Mouse (Mus musculus): ENCODE results near the gene Riok2. TPM values are rescaled to one million over a fixed set of nuclear protein-coding genes. Genes with fewer than 3 reads are reported as not detected.

The Riok2 gene
- total and polyA plus RNA-seq, 2 experiments, result 5.3 to 28.3 TPM

DNA sequence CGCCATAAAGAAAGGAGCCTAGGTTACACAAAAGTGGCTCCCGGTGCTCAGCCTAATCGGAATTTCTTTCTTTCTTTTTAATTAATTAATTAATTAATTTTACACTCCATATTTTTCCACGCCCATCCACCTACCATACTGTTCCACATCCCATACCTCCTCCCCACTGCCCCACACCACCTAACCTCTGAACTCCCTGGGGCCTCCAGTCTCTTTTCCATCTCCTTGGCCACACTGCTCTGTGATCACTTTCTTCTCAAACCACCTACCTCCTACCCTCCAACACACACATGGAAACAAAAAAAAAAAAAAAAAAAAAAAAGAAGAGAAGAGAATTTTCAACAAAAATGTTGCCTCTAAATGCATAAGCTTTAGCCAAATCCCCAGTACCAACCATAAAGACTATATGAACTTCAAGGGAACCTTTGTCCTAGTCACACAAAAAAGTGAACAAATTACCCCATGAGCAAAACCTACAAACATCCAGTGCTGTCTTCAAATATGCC is 51.3 kb downstream of the Riok2 start:
- Histone ChIP-seq H3K27ac (replicated peaks; ENCODE audit: insufficient read depth, low read depth, low read length) (no peak overlapping the region), H3K4me1 (ENCODE audit: control insufficient read depth, insufficient read depth, low read length) (no peaks in the 10 kb centered on the region), H3K4me3 (ENCODE audit: insufficient read depth, low read depth, low read length) (no peak overlapping the region), H3K36me3 (ENCODE audit: control insufficient read depth, insufficient read depth, low read length) (no peaks in the 10 kb centered on the region), H3K27me3 (ENCODE audit: control insufficient read depth, insufficient read depth, low read length) (no peaks in the 10 kb centered on the region), H3K79me2 (ENCODE audit: control insufficient read depth, insufficient read depth, low read length) (no peaks in the 10 kb centered on the region), H3K9ac (ENCODE audit: low read depth, low read length) (no peak overlapping the region)
- TF ChIP-seq POLR2A (IDR thresholded peaks at IDR 0.05; ENCODE audit: extremely low read depth, insufficient read depth, low read length) (no peak), CTCF (IDR thresholded peaks at IDR 0.05; ENCODE audit: low read depth, low read length) (no peak)
- DNase-seq (ENCODE audit: extremely low read depth, low read depth, low spot score), result no peak
- 66% methylated on average over 4 of the region's 4 CpGs for WGBS

DNA sequence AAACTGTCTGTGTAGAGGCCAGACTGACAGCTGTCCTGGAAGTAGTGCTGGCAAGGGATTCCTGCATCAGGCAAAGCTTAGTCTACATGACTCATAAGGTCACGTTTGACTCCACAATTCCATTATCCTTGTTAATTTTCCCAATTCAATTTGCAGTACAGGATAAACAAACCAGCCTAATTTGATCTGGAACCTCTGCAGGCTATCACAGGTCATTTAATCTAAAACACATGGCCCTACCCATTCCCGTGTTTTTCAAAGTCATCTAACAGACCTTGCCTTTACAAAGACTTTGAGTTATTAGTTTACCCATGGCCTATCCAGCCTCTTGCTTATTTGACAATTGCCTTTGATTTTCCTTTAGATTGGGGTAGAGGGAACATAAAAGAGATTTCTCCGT is 51.8 kb downstream of the Riok2 start:
- 66% methylated on average over 3 of the region's 3 CpGs for WGBS

DNA sequence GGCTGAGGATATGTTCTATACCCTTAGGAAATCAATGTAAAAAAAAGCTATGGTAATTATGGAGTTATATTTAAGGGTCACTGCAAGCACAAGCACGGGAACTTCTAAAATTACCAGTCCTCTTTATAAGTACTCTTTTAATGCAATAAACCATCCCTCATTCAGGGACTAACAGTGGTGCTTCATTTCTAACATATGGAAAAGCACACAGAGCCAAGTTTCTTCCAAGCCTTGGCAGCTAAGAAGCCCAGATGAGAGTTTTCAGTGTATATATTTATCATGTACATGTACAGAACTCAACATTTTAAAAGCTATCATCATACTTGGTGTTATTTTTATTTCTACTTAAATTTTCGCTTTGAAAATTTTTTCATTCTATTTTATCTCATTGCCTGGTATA is 54.8 kb downstream of the Riok2 start:
- 84% methylated on average over 2 of the region's 2 CpGs for WGBS

More for the DNA sequence above, 51.8 kb downstream of the Riok2 start:
- H3K4me1 ChIP-seq (ENCODE audit: control insufficient read depth, insufficient read depth, low read length), result no peaks in the 10 kb centered on the region
- DNase-seq (ENCODE audit: extremely low read depth, low read depth, low spot score), result no peak
- no peaks in the 10 kb centered on the region for H3K79me2 ChIP-seq (ENCODE audit: control insufficient read depth, insufficient read depth, low read length)
- no peaks in the 10 kb centered on the region for H3K36me3 ChIP-seq (ENCODE audit: control insufficient read depth, insufficient read depth, low read length)
- H3K27ac ChIP-seq (replicated peaks; ENCODE audit: insufficient read depth, low read depth, low read length), result no peak overlapping the region
- no peak overlapping the region for H3K4me3 ChIP-seq (ENCODE audit: insufficient read depth, low read depth, low read length)
- TF ChIP-seq POLR2A (IDR thresholded peaks at IDR 0.05; ENCODE audit: extremely low read depth, insufficient read depth, low read length) (no peak), CTCF (IDR thresholded peaks at IDR 0.05; ENCODE audit: low read depth, low read length) (no peak)
- no peaks in the 10 kb centered on the region for H3K27me3 ChIP-seq (ENCODE audit: control insufficient read depth, insufficient read depth, low read length)
- no peak overlapping the region for H3K9ac ChIP-seq (ENCODE audit: low read depth, low read length)

DNA sequence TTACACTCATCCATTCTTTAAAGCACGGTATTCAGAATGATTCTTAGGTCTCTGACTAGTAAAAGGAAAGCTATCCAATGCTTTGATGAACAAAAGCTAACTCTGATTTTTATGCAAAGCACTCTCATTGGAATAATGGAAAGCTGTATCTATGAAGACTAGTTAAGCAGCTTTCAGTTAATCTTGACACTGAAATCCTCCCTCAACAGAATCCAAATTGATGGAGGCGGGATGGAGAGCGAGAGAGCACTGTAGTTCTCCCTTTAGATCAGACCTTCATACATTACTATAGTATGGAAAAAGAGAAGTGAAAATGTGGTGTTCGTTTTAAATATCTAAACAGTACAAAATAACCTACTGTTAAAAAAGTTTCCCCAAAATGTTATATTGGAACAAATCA is 59.6 kb downstream of the Riok2 start:
- no peak overlapping the region for H3K9ac ChIP-seq (ENCODE audit: low read depth, low read length)
- 77% methylated on average over 4 of the region's 4 CpGs for WGBS
- TF ChIP-seq CTCF (IDR thresholded peaks at IDR 0.05; ENCODE audit: low read depth, low read length), result no peak
- no peak for TF ChIP-seq POLR2A (IDR thresholded peaks at IDR 0.05; ENCODE audit: extremely low read depth, insufficient read depth, low read length)

More for the DNA sequence above, 54.8 kb downstream of the Riok2 start:
- Histone ChIP-seq H3K9ac (ENCODE audit: low read depth, low read length) (no peak overlapping the region), H3K27ac (replicated peaks; ENCODE audit: insufficient read depth, low read depth, low read length) (no peak overlapping the region), H3K4me1 (ENCODE audit: control insufficient read depth, insufficient read depth, low read length) (no peaks in the 10 kb centered on the region), H3K4me3 (ENCODE audit: insufficient read depth, low read depth, low read length) (no peak overlapping the region), H3K36me3 (ENCODE audit: control insufficient read depth, insufficient read depth, low read length) (no peaks in the 10 kb centered on the region), H3K79me2 (ENCODE audit: control insufficient read depth, insufficient read depth, low read length) (no peaks in the 10 kb centered on the region), H3K27me3 (ENCODE audit: control insufficient read depth, insufficient read depth, low read length) (no peaks in the 10 kb centered on the region)
- DNase-seq (ENCODE audit: extremely low read depth, low read depth, low spot score), result no peak
- TF ChIP-seq CTCF (IDR thresholded peaks at IDR 0.05; ENCODE audit: low read depth, low read length) (no peak), POLR2A (IDR thresholded peaks at IDR 0.05; ENCODE audit: extremely low read depth, insufficient read depth, low read length) (no peak)

DNA sequence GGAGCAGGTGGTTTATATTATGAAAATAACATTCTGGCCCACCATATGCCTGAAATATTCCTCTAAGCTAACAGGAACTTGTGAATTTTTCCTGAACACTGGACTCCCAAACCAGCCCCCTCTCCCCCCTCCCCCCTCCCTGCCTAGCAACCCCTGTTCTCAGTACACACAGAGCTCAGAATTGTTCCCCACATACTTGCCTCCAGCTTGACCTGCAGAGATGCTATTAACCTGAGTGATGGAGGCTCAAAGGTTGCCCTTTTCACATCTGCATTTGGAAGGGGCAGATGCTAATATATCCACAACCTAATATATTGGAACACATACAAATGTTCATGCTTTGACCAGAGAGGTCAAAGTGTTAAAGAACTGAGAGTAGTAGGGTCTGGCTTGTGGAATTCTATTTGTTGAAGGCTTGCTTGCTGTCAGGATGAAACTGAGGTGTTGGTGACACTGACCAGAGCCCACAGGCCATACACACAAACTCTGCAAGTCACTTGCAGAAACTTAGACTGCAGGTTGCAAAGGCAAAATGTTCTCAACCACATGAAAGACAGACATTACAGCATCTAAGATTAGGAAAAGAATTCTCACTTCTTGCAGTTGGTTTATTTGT is 64.6 kb downstream of the Riok2 start:
- Histone ChIP-seq H3K9ac (ENCODE audit: low read depth, low read length) (no peak overlapping the region), H3K36me3 (ENCODE audit: control insufficient read depth, insufficient read depth, low read length) (no peaks in the 10 kb centered on the region), H3K27ac (replicated peaks; ENCODE audit: insufficient read depth, low read depth, low read length) (no peak overlapping the region), H3K4me1 (ENCODE audit: control insufficient read depth, insufficient read depth, low read length) (no peaks in the 10 kb centered on the region), H3K4me3 (ENCODE audit: insufficient read depth, low read depth, low read length) (no peak overlapping the region), H3K27me3 (ENCODE audit: control insufficient read depth, insufficient read depth, low read length) (no peaks in the 10 kb centered on the region), H3K79me2 (ENCODE audit: control insufficient read depth, insufficient read depth, low read length) (no peaks in the 10 kb centered on the region)
- TF ChIP-seq POLR2A (IDR thresholded peaks at IDR 0.05; ENCODE audit: extremely low read depth, insufficient read depth, low read length), result no peak
- TF ChIP-seq CTCF (IDR thresholded peaks at IDR 0.05; ENCODE audit: low read depth, low read length), result no peak
- DNase-seq (ENCODE audit: extremely low read depth, low read depth, low spot score), result no peak

More for the DNA sequence above, 59.6 kb downstream of the Riok2 start:
- Histone ChIP-seq H3K4me1 (ENCODE audit: control insufficient read depth, insufficient read depth, low read length) (no peaks in the 10 kb centered on the region), H3K36me3 (ENCODE audit: control insufficient read depth, insufficient read depth, low read length) (no peaks in the 10 kb centered on the region), H3K4me3 (ENCODE audit: insufficient read depth, low read depth, low read length) (no peak overlapping the region), H3K27ac (replicated peaks; ENCODE audit: insufficient read depth, low read depth, low read length) (no peak overlapping the region), H3K27me3 (ENCODE audit: control insufficient read depth, insufficient read depth, low read length) (no peaks in the 10 kb centered on the region), H3K79me2 (ENCODE audit: control insufficient read depth, insufficient read depth, low read length) (no peaks in the 10 kb centered on the region)
- DNase-seq (ENCODE audit: extremely low read depth, low read depth, low spot score), result no peak

DNA sequence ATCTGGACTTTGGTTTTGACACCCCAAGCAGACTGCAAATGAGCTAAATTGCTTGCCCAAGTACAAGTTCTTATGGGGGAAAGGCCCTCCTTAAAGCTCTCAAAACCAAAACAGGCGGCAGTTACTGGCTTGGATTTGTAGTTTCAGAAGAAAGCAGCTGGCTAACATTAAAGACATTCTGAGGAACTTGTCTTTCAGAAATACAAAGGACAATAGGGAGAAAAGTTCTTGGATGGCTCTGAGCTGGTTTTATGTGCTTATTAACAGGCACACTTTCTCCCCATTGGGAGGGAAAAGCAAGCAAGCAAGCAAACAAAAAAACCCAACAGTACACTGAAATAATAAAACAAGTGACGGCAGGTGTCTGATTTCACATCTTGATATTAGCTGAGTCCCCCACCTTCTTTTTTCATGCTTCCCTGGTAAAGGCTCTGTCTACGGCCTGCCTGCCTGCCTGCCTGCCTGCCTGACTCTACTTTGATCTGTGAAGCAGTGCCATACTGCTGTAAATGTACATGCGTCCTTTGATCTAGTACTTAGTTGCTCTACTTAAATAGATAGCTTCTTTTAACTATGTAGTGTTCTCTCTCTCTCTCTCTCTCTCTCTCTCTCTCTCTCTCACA is 67.9 kb downstream of the Riok2 start:
- TF ChIP-seq CTCF (IDR thresholded peaks at IDR 0.05; ENCODE audit: low read depth, low read length) (no peak), POLR2A (IDR thresholded peaks at IDR 0.05; ENCODE audit: extremely low read depth, insufficient read depth, low read length) (no peak)

More for the DNA sequence above, 67.9 kb downstream of the Riok2 start:
- no peak overlapping the region for H3K9ac ChIP-seq (ENCODE audit: low read depth, low read length)
- DNase-seq (ENCODE audit: extremely low read depth, low read depth, low spot score), result no peak
- no peaks in the 10 kb centered on the region for H3K4me1 ChIP-seq (ENCODE audit: control insufficient read depth, insufficient read depth, low read length)
- H3K4me3 ChIP-seq (ENCODE audit: insufficient read depth, low read depth, low read length), result no peak overlapping the region
- 89% methylated on average over 4 of the region's 4 CpGs for WGBS
- no peaks in the 10 kb centered on the region for H3K79me2 ChIP-seq (ENCODE audit: control insufficient read depth, insufficient read depth, low read length)
- H3K27ac ChIP-seq (replicated peaks; ENCODE audit: insufficient read depth, low read depth, low read length), result no peak overlapping the region
- no peaks in the 10 kb centered on the region for H3K27me3 ChIP-seq (ENCODE audit: control insufficient read depth, insufficient read depth, low read length)
- no peaks in the 10 kb centered on the region for H3K36me3 ChIP-seq (ENCODE audit: control insufficient read depth, insufficient read depth, low read length)

Measured in liver, adult 2 months (tissue).